Mouse (Mus musculus): Measurements from ENCODE around the gene Mpdz.

Gene Mpdz

DNA sequence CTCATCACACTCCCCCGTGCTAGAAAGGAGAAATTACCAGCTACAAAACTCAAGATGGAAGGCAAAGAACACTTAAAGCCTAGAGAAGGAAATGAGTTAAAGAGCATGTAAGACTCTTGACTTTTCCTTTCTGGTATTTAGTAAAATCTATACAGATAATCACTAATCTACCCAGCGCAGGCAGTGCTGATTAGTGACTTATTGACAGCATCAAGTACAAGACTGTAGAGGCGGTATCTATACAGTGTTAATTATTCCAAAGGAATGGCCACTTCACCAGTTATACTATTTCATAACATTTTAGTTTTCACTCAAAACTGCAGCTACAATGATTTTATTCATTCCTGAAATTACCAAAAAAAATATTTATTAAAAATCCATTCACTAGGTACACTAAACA is 49.7 kb downstream of the Mpdz start:
- DNase-seq (ENCODE audit: low read depth): no peak

DNA sequence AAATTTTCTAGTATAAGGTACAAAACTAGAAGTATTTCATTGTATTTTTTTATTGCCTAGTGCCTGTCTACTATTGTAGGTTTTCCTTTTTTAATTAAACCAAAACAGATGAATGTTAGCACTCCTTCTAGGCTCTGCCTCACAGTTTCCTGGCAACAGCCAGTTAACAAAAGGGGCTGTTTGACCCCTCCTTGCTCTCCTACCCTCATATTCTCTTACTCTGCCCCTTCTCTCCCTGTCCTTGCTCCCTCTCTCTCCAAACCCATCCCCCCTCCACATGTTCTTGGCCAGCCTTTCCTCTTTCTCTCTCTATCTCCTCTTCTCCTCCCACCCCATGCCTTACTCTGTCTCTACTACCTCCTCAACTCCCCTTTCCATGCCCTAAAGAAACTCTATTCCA is 53.4 kb downstream of the Mpdz start:
- no peak for DNase-seq (ENCODE audit: low read depth)

DNA sequence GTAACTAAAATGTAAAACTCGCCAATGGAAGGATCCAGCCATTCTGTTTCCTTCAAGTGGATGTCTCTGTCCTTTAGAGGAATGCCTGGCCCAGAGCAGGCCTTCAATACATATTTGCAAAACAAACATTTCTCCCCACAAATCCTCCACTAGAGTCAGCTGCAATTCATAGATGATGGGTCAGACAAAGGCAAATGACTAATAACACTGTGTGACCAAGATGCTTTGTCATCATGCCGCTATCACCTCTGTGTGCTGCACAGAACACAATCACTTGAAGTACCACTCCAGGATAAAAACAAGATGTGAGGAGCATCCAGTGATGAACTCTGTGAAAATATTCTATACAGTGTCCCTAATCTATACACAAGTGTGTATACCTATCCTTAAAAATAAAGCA is 55.0 kb downstream of the Mpdz start:
- DNase-seq (ENCODE audit: low read depth): no peak

DNA sequence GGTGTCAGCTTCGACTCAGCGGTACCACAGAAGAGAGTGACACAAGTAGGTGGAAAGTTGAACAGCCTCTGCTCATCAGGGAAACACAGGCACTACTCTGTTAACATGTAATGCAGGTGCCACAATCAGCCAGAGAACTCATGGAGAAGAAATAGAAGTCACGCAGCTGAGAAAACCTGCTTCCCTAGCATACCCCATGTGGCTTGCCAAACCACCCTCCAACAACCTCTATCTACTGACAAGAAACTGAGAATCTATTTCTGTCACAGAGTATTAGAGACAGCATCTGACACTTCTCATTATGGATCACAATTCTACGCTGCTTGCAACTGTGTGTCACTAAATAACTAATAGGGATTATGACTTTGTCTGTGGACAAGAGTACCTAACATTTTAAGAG is 70.3 kb downstream of the Mpdz start:
- no peak for DNase-seq (ENCODE audit: low read depth)

DNA sequence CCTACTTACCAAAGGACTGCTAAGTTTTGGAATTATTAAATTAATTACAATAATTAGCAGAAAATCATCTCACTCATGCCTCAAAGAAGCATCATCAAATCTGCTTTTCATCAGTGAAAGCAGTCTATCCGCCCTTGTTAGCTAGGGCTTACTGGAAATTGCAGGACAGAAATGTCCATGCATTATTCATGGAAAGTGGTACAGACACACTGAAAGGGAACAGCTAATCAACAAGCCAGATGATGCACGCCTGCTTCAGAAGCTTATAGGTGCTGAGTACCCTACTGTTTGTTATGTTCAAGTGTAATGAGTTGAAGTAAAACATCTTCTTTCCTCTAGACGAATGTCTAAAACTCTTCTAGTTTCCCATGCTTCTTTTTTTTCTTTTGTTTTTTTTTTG is 91.2 kb downstream of the Mpdz start:
- no peak for DNase-seq (ENCODE audit: low read depth)

DNA sequence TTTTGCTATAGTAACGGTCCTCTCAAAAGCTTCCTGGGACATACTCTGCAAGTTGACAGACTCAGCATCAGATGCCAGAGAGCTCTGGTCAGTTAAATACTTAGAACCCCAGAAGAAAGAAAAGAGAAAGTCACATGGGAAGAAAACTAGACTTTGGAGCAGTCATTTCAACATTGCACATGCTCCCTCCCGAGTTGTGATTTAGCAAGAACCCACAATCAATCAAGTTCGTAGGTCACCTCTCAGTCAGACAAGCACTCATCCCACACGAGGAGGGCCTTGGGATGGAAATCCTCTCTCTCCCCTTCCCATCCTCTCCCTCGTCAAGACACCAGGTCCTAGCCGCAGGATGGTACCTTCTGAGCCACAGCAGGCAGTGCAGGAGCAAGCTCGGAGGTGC is 94.0 kb downstream of the Mpdz start:
- no peak for DNase-seq (ENCODE audit: low read depth)

DNA sequence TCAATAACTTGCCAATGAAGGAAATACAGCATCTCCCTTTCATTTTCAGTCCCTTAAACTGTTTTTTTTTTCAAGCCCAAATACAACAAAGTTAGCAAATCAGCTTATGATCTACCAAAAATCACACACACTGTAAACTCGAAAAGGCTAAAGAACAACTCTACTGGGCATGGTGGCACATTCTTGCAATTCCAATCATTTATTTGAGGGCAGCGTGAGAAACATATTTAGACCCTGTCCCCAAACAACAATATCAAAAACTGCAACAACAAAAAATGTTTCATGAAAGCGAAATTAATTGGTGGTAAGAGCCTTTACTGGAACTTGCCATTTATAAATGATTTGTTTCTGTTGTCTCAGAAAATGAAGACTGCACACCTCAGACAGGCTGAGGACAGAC is 97.5 kb downstream of the Mpdz start:
- DNase-seq (ENCODE audit: low read depth): no peak

DNA sequence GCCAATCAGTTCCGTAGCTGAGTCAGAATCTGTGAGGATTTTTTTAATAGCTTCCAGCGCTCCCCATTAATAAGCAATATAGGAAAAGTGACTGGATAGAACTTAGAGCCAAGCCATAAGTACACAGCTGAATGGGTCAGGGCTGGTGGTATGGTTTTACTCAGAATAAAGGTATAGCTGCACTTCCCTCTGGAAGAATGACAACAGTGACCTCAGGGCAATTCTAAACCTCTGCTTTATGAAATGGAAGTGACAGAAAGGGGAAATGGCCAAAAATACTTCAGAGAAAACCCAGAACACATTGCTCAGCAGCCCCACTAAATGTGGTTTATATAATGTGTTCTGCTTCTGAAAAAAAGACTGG is 109.0 kb downstream of the Mpdz start:
- no peak for DNase-seq (ENCODE audit: low read depth)

DNA sequence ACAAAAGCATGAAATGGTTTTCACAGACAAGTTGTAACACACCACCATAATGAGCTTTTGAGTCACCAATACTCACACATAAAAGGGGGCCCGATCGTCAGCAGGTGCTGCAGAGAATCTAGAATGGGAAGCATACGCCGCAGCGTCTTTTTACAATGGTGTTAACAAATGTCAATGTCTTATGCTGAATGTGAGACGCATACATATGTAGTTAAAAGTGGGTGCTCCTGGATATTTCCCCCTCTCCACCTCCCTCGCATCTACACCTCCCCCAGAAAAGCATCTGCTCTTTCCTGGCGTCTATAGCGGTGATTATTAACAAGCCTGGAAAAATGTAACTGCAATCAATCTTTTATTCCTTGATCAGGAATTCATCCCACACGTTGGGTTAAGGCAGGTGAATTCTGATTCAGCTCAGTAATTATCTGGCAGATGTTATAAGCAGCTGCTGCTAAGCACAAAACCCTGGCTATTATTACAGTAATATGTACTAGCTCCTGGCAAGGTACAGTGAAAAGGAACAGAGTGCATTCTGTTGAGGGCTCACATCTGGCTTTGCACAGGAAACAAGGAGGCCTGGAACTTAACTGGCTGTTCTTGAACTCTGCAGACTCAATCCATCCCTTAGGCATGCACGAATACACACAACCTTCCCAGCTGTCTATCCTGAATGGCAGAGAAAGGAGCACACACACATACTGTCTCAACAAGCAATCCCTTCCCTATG is 109.6 kb downstream of the Mpdz start:
- no peak for DNase-seq (ENCODE audit: low read depth)

DNA sequence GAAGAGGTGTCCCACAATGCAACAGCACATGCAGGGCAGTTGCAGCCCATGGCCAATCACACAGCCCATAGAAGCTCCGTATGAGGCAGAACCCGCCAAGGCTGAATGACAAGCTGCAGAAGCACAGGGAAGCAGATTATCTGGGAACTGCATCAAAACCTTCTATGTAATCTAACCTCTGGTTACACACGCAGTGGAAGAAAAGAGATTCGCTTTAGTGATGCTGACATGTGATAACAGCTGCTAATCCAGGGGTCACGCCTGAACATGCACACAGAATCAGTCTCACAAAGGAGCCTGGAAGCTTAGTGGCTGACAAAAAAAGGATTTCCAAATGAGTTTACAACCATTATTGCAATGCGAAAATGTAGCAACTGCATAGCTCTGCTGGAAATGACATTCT is 110.2 kb downstream of the Mpdz start:
- no peak for DNase-seq (ENCODE audit: low read depth)

DNA sequence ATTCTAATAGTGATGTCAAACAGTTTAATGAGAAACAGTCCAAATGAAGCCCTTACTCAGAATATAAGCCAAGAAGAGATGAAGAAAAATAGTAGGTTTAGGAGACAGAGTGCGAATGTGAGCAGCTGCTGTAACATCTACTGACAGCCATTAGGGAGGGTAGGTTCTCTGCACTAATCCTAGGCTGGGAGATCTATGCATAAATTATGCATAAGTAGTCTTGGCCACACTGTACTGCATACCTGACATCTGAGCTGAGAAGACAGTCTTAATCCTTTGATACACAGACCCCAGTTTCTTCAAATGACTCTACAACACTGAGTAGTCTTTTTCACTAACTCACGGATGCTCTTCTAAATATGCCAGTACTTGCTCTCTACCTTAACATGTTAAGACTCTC is 114.9 kb downstream of the Mpdz start:
- no peak for DNase-seq (ENCODE audit: low read depth)

DNA sequence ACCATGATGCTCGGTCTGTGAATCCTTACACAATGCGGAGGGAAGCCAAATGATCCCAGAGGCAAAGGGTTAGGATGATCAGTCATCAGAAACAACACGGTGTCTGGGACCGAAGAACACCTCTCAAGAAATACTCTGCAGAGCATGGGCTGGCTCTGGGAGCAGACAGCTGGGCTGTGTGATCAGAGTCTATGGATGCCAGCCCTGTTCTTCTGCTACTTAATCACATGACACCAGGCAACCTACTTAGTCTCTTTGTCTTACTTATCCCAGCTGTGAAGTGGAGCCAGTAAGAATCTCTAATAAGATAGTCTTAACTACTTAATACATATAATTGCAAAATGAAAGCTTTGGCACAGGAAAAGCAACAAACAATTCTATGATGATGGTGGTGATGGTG is 118.8 kb downstream of the Mpdz start:
- DNase-seq (ENCODE audit: low read depth): no peak

DNA sequence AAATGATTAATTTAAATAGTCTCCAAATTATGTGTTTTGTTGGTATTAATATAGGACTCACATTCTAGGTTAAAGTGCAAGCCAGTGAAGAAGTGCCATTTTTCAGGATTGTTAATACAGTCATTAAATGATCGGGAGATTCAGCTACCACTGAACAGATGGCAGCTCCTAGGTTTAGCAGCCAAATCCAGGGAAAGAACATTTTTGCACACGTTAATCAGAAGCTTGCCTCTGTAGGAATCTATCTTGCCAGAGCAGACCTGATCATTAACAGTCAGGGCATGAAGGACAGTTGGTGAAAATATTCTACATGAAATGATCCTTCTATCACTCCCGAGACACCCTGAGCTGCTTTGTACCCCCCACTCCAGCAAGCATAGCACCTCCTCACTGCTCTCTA is 120.4 kb downstream of the Mpdz start:
- no peak for DNase-seq (ENCODE audit: low read depth)

DNA sequence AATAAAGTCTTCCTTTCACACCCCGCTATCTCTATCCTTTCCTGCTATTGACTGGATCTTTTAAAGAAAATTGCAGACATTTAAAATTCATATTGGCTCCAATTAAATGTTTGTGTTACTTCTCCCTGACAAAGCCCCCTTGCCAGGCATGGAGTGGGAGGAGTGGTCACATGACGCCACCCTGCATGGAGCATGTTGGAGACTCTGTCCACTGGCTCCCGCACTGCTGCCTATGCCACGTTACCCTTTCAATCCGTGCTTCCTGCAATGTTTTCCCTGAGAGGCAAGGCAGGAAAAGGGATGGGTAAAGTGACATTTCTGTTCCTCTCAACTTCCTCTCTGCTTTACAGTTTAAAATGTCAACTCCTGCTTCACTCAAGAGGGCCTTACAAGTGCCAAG is 128.0 kb downstream of the Mpdz start:
- DNase-seq (ENCODE audit: low read depth): no peak

DNA sequence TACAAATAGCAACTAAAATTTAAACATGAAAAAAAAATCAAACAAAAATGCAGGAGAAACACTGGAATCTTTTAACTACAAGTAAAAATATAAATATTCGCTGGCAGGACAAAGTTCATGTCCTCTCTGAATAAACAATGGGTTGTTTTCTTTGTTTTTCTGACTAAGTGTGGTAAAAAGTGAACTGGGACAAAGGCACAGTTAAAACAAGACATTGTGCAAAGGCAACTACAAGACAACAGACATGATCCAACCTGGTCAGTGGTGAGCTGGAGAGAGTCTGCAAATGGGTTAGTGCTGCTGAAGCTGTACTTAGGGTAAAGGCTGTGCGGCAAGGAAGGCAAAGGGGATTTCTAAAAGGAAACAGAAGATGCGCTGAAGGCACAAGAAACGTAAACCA is 129.4 kb downstream of the Mpdz start:
- DNase-seq (ENCODE audit: low read depth): no peak

DNA sequence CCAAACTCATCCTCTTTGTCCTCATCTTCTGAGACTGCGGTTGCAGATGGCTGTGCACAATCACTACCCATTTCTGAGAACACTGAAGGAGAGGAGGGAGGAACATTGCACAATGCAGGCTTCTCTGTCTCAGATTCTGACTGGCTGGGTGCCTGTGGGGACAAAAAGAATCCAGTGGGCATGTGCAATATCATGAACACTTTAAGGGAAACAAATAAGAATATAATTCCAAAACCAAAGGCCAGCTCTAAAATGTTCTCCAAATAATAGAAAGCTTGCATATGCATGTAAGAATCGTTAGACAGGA is 132.5 kb downstream of the Mpdz start:
- DNase-seq (ENCODE audit: low read depth): no peak

DNA sequence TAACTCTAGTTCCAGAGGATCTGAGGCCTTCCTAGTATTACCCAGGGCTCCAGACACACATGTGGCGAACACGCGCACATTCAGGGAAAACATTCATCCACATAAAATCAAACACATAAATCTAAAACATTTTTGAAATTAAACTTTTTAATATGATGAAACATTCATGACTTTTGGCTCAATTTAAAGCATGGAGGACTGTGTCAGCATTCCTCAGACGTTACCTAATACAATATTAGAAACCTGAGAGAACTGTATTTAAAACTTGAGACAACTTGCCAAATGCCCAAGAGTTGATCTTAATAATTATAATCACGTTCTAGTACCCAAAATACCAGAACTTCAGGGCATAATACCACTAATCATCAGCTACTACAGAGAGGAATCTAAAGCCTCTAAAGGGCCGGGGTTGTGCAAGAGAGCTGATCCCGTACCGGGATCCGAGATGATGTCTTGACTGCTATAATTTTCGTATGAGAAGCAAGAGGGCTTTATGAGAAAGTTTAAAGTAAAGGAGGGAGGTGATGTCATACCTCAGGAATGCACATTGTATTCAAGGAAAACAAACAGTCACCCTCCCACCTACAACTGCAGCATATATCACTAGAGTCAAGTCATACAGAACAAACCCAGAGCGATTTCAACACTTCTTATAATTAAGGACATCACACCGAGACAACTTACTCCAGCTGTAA is 133.0 kb downstream of the Mpdz start:
- no peak for DNase-seq (ENCODE audit: low read depth)

DNA sequence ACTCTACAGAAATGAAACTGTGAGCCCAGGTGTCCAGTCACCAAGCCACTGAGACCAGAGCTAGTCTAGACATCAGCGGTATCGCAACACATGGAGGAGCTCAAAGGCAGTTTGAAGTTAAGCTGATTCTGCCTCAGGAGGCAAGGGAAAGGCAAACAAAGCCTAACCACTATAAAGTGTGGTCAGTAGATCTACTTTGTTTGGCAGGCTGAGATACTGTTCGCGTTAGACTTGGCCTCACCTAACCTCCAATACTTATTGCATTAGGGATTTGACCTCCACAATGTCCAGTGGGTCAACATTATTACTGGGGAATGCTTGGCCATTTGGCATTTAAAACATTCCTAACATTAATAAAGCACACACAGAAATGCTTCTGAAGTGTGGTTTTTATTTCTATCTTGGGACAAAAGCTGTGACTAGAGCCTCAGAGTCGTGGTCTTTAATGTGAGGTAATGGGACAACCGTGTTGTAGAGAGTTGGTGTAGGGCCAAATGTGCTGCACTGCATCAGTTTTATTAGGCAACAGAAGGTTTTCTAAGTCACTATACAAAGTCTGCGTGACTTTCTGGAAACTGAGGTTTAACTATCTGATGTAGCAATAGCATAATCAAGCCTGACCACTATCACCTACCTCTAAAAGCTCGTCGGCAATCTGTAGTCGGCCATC is 134.9 kb downstream of the Mpdz start:
- DNase-seq (ENCODE audit: low read depth): no peak

DNA sequence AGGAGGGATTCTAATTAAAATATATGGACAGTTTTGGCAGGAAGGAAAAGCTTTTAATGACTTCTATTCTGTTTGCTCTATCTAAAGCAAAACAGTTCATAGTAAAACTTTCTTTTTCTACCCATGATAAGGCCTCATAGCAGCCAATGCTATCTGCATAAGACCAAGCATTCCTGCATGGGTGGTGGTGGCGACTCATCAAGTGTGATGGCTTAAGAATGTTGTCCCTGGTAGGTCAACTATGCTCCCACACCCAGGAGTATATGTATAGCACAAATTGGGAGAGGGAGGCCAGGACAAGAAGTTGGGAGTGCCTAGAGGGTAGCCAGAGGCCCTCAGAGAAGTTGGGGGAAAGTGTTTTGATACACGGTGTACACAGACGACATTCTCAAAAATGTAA is 140.6 kb downstream of the Mpdz start:
- no peak for DNase-seq (ENCODE audit: low read depth)

DNA sequence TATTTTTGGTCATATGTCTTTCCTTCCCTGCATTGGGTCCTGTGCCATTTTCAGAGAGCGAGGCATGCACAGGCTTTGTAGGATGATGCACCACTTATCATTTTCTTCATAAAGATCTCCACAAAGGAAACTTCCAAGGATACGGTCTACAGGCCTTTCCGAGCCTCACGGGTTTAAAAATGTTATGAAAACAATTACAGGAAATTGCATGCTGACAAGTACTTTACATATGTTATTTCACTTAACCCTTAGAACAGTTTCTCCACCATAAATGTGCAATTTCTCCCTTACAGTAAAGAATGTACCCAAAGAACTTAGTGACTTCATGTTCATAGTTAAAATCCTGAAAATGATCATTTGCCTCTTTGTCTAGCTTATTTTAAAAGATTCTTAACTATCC is 144.2 kb downstream of the Mpdz start:
- no peak for DNase-seq (ENCODE audit: low read depth)

DNA sequence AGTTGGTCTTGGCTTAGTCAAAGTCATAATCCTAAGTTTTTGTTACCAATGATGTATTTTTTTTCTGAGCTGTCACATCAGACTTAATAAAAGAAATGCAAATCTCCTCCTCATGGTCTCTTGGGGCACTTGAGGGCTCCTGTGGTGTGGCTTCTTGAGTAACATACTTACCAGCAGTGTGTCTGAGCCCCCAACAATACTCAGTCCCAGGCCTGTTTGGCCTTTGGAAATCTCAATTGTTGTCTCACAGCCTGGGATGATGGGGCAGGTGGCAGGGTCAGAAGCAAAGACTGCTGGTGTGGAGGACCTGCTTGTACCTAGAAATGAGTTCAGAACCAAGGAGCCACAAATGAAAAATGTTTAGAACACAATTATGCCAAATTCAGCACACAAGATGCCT is 149.3 kb downstream of the Mpdz start:
- no peak for DNase-seq (ENCODE audit: low read depth)

DNA sequence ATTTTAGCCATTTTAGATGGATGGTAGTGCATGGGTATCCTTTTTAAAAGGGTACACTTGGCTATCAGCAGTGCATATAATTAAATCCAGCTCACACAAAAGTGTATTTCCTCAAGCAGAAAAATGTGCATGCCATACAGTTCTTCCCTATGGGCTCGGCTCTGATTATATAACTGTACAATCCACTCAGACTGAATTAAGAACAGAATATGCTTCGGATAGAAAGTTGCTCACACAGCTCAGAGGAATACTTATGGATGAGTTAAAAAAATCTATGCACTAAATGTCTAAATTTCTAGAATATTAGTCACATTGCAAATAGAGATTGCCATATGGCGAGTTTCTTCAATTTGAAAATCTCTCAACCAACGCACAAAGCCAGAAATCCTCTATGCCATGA is 157.1 kb downstream of the Mpdz start:
- DNase-seq (ENCODE audit: low read depth): no peak

DNA sequence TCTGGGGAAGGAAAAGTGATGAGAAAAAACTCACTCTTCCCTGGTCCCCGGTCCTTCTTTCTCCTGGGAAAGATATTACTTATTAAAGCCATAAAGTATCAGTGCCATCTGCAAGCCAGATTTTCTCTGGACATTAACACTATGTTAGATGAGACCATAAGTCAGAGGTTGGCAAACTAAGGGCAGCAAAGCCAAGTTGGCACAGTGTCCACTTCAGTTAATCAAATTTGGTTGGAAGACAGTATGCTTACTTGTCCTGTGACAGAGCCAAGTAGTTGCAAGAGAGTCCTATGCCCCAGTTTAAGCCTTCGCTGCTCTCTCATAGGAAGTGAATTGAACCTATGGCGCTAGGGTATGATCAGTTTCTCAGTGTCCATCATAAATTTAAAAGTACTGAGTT is 159.0 kb downstream of the Mpdz start:
- no peak for DNase-seq (ENCODE audit: low read depth)

DNA sequence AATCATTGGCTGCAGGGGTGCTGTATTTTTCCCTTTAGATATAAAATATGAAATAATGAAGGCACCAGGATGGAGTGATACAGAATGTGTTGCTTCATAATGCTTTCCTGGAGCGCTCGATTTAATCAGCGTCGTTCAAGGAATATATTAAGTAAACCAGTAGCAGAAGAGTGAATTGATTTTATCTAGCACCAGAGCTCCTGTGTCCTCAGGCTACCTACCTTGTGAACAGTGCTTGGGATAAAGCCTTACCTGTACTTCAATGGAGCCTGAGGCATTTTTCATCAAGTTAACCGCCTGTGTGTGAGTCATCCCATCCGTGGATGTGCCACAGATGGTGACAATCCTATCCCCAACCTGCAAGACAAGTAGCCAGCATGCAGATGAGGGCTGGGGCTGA is 159.5 kb downstream of the Mpdz start:
- no peak for DNase-seq (ENCODE audit: low read depth)
